Mouse (Mus musculus): ENCODE results near the gene Nck2. TPM values are rescaled to one million over a fixed set of nuclear protein-coding genes. Genes with fewer than 3 reads are reported as not detected.
A peak's percentile ranks its signal among the peaks of the same experiment; 100 is the strongest.
"Not testable (repeated sequence)": the region's sequence is repeated elsewhere in the genome, so short reads cannot be mapped to it uniquely, and the experiment has no call there.

Gene Nck2
- total RNA-seq, 2 experiments from 2014 or later = 38.7 to 38.8 TPM

GRCm38 (mm10) chr1:43553989-43554679, 109.8 kb downstream of the Nck2 start:
- intact Hi-C loops (cut with DNase I); DNase-seq (ENCODE audit: low spot score in 2 of 2): not testable (repeated sequence)

DNA sequence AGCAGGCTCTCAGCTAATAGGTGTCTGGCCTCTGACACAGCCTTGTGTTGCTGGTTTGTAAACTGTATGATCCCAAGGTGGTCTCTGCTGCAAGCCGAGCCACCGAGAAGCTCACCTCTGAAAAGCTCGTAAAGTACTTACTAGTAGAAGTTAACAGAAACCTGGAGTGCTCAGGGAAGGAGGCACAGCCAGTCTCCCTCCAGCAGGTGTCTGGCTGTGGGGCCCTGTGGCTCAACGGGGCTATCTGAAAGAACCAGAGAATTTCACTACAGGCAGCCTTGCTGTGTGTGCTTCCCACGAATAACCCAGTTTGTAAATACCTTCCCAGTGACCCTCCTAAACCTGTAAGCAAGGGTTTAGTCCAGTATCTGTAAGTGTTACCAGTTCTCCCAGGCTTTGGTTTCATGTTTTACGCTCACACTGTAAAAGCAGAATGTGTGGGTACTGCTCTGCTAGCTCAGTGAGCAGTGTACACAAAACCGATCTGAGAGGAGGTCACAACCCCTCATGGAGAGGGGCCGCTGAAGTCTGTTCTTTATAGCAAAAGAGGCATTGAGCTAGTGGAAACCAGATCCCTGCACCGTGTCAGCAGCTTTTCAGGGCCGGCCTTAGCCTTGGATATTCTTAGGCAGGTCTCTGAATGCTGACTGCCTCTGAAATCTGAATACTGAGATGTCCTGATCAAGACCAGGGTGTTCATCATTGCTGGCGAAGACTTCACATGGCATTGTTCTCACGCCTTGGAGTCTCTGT, 111.0 kb downstream of the Nck2 start:
- intact Hi-C loops (cut with DNase I) = no loop called here
- no peak for DNase-seq (ENCODE audit: low spot score in 2 of 2)

GRCm38 (mm10) chr1:43558329-43558728, 114.0 kb downstream of the Nck2 start:
- no peak for DNase-seq (ENCODE audit: low spot score in 2 of 2)
- intact Hi-C loops (cut with DNase I) = no loop called here

DNA sequence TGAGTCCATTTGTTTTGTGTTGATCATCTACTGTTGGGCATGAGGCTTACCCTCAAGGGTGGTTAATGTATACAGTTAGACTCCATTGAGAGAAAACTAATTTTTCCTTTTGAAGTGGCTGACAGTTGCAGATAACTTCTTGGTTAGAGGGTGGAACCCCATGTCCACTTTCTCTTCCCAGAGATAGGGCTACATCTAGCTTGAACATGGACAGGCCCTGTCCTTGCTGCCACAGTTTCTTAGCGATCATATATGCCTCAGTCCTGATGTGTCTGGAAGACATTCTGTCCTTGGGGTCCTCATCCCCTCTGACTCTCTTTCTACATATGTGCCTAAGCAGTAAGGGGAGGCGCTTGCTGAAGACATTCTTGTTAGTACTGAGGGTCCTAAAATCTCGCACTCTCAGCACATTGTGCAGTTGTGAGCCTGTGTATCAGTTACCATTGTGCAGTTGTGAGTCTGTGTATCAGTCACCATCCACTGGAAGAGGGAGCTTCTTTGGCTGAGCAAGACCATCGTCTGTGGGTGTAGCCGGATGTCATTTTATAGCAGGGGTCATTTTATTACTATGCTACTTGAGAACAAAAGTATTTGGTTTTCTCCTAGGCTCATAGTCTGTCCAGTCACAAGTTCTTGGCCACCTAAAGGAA, 114.8 kb downstream of the Nck2 start:
- DNase-seq (ENCODE audit: low spot score in 2 of 2) = no peak
- intact Hi-C loops (cut with DNase I) = no loop called here

DNA sequence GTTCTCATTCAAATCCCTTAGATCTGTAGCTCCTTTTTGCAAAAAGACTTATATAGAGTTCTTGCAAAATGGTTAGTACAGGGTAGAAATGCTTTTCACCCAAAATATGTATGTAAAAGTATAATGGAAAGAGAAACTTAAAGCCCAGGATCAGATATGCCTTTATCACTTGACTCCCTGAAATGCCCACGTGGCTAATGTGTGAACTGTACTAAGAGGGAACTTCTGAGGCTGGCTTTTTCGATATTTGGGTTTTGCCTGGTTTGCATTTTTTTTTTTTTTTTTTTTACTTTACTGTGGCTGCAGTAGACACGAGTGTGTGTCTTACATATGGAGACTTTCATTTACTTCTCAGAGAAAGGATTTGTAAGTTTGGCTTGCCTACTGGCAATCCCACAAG, 116.7 kb downstream of the Nck2 start:
- intact Hi-C loops (cut with DNase I) = no loop called here
- no peak for DNase-seq (ENCODE audit: low spot score in 2 of 2)

DNA sequence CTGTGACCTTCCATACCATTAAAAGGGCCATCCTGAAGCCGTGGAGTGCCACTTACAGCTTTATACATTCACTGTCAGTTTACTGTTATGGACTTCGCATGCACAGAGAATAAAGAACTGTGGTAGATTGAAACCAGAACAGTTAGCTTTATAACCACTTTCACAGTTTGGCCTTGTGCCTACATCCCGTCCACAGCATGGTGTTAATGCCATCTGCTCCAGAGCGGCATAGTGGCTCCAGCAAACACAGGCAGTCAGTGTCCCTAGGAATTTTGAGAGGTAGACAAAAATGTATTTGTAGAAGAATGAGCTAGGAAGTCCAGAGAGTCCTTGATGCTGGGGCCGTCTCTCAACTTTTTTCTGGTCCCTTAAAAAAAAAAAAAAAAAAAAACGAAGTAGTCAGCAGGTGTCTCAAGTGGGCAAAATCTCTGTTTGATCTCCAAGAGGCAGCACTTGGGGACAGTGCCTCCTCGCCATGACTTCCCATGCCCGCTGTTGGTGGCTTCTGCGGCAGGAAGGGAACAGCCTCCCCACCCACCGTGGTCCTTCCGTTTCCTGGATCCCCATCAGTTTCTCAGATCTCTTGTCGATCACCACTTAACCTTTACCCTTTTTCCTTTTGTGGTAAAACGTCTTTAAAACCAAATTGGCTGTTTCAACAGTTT, 117.8 kb downstream of the Nck2 start:
- intact Hi-C loops (cut with DNase I) = no loop called here
- DNase-seq (ENCODE audit: low spot score in 2 of 2) = no peak

DNA sequence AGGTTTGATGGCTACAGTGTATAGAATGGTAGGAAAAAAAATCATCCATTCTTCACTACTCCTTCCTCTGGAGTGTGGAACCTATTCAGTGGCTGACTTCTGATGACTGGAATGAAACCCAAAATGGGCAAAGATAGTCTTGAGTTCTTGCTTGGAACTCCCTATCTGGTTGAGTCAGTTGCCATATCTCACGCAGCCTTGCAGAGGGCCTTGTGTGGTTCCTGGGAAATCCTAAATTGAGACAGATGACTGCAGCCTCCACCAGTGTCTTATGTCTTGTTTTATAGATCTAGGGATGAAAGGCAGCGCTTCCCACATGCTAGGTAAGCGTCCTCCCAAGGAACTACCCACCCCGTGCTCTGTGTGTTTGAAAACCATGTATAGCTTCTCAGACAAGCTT, 120.9 kb downstream of the Nck2 start:
- intact Hi-C loops (cut with DNase I) = no loop called here
- no peak for DNase-seq (ENCODE audit: low spot score in 2 of 2)

DNA sequence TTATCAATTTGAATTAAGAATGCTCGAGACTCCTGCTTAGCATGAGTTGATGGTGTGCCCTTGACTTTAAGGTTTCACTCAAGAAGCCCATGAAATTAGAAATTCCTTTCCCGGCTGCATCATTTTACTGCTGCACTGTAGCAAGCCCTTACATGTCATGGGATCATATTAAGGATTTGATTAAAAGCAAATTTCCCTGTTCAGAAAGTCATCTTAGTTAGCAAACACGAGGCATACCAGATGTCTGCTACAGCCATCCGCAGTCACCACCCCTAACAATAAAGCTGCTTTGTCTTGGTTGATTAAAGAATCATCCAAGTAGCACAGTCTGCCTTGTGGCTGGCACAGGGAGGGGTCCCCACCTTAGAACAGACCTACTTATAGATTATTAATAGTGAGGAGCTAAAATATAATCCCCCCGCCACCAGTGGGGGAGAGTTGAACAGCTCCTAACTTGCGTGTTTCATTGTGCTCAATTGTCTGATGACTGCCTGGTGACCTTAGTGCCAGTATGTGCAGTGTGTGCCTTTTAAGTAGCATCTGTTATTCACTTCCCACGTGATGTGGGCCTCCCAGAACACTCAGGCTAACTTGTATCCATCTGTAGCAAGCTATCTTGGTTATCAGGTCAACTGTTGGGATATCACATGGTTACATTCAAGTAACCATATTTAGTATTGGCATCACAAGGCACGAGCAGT, 122.4 kb downstream of the Nck2 start:
- intact Hi-C loops (cut with DNase I) = no loop called here
- no peak for DNase-seq (ENCODE audit: low spot score in 2 of 2)

DNA sequence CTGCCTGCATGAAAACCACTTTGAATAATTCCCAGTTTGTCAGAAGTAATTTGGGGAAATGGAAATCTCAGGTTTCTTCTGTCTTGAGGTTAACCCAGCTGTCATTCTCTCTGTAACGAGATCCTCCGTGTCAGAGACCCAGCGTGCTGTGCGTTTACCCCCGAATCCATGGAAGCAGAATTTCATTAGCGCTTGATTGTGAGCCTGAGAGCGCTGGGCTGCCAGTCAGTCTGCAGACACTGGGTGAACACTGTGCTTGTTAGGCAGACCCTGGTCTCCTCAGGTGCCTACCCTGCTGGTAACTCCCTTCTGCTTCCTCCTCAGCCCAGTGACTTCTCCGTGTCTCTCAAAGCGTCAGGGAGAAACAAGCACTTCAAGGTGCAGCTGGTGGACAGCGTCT, 124.4 kb downstream of the Nck2 start:
- no peak for DNase-seq (ENCODE audit: low spot score in 2 of 2)
- intact Hi-C loops (cut with DNase I) = no loop called here

- intact Hi-C loops (cut with DNase I) = no loop called here
- DNase-seq (ENCODE audit: low spot score in 2 of 2) = no peak
Observed at GRCm38 (mm10) chr1:43571105-43571504, 126.7 kb downstream of the Nck2 start.

GRCm38 (mm10) chr1:43574793-43575304, 130.5 kb downstream of the Nck2 start:
- no peak for DNase-seq (ENCODE audit: low spot score in 2 of 2)
- intact Hi-C loops (cut with DNase I) = no loop called here

DNA sequence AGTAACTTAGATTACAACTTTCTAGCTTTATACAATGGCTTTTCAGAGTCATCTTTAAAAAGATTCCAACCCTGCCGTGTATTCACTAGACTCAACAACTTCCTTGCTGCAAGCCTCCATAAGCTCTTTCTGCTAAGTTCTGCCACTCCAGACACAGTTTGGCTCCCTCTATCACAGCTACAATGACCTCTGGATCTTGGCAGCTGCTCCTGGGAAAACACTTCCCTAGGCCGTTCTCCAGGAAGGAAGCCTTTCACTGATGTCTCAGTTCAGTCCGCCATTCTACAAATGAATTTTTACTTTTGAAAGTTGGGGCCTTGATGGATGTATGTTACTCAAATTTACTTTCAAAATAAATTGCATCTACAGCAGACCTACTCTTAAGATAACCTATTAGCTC, 133.0 kb downstream of the Nck2 start:
- intact Hi-C loops (cut with DNase I) = no loop called here
- DNase-seq (ENCODE audit: low spot score in 2 of 2) = no peak

DNA sequence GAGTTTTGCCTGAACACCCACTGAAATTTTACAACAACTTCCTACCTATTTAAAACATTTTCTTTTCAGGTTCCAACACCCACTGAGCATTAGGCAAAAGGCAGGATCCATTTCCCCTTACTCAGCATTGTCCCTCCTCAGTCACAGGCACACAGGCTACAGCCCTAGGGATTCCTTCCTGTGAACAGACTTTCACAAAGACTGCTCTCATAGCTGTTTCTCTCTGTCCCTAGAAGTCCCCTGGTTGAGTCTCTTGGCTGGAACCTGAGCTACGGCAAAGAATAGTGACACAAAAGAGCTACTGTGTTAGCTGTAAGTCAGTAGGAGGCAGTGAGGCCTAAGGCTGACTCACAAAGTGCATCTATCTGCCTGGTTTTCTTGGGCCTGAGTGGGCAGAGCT, 139.2 kb downstream of the Nck2 start:
- peak in 1 of 2 experiments; percentile 10 for DNase-seq (ENCODE audit: low spot score in 2 of 2)
- intact Hi-C loops (cut with DNase I) = no loop called here

DNA sequence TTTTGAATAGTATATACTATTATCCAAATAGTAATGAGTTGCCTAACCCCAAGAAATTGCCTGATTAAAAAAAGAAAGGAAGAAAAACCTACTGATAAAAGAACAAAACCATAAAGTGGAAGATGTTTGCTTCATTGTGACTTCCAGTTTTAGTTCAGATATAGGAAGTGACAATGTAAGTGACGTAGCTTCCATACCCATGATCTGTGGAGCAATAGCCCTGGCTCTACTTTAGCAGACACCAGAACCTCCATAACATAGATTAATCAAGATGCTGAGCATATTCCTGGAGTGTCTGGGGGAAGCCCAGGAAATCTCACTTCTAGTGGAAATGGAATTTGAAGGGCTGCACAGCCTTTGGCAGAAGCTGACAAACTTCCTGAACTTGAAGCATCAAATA, 144.6 kb downstream of the Nck2 start:
- intact Hi-C loops (cut with DNase I) = no loop called here
- no peak for DNase-seq (ENCODE audit: low spot score in 2 of 2)

DNA sequence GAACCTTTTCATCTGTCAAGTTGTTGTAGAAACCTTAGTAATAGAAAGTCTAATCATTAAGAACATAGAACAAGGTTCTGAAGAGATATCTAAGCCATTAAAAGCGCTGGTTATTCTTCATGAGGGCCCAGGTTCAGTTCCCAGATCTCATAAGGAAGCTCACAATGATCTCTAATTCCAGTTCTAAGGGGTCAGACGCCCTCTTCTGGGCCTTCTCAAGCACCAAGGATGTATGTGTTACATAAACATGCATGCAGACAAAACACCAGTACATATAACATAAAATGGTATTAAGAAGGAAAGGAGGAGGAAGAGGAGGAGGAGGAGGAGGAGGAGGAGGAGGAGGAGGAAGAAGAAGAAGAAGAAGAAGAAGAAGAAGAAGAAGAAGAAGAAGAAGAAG, 145.5 kb downstream of the Nck2 start:
- DNase-seq (ENCODE audit: low spot score in 2 of 2) = no peak
- intact Hi-C loops (cut with DNase I) = no loop called here

DNA sequence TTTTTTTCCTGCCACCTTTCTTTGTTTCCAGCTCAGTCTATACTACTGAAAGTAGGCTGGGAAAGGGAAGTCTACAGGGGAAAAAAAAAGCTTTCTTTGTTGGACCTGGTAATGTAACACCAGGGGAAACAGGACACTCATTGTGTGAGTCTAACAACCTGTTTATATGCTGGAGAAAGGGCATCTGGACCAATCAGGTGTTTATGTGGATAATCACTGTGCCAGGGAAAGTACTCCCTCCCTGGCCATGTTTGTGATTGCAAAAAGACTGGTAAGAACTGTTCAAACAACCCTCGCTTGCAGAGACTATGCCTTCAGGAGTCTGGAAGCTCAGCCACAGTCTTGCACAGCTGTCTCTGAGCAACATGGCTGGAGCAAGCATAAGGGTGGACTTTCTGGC, 146.3 kb downstream of the Nck2 start:
- no peak for DNase-seq (ENCODE audit: low spot score in 2 of 2)
- intact Hi-C loops (cut with DNase I) = no loop called here

- DNase-seq (ENCODE audit: low spot score in 2 of 2) = no peak
- intact Hi-C loops (cut with DNase I) = no loop called here
Observed at GRCm38 (mm10) chr1:43593069-43593468, 148.7 kb downstream of the Nck2 start.

DNA sequence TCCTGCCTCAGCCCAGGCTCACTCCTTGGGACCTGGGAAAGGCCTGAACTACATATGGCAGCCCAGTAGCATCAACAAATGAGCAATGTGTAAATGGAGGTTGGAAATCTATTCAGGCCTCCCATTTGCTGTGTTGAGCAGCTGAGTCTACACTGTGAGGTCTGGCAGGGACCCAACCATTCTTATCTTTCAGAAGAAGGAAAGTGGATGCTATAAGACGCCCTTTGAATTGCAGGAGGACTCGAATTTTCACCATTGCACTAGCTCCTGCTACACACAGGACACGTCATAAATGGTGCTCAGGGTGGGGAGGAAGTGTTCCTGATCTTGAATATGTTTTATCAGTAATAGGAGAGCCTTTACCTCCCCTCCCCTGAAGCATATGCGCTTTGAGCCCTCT, 150.4 kb downstream of the Nck2 start:
- no peak for DNase-seq (ENCODE audit: low spot score in 2 of 2)
- intact Hi-C loops (cut with DNase I) = no loop called here

- no peak for DNase-seq (ENCODE audit: low spot score in 2 of 2)
- intact Hi-C loops (cut with DNase I) = no loop called here
Observed at GRCm38 (mm10) chr1:43597731-43598130, 153.4 kb downstream of the Nck2 start.

DNA sequence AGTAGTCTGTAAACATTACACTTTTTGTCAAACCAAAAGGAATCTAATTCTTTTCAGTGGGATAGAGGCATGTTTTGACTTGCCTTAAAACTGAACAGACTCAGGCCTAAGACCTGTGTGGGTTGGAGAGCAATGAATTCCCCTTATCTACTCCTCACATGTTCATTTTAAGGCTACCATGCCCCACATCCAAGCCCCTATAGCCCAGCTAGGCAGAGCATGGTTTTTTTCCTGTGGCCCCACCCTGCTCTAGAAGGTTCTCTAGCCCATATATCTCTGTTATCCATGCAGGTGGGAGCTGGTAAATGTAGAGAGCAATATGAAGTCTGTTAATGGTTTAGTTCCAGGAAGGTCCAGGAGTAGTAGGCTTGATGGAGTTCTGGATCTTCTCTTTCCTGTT, 155.1 kb downstream of the Nck2 start:
- DNase-seq (ENCODE audit: low spot score in 2 of 2) = no peak
- intact Hi-C loops (cut with DNase I) = no loop called here
